Mouse (Mus musculus): ENCODE measurements around the gene Cntrob. TPM values are rescaled to one million over a fixed set of nuclear protein-coding genes. Genes with fewer than 3 reads are reported as not detected.

Gene Cntrob
- total RNA-seq (2021): 10.3 and 13.3 TPM in 2 replicates
- long read RNA-seq, partial matches to known transcripts: 3 of 18 reads
- long read RNA-seq, other reads (novel, unspliced or antisense): 10 of 18 reads

- peak; percentile 99 for DNase-seq
These were observed at the start of gene Cntrob, which contains the start of gene Trappc1 for GRCm38 (mm10) chr11:69323667-69324111. Gene Cntrob, minus strand, starts transcription at chr11:69323775. Gene Trappc1, plus strand, starts transcription at chr11:69323980.

- DNase-seq: no peak
These were observed 49.2 kb upstream of the Cntrob start for GRCm38 (mm10) chr11:69372780-69373170.

GRCm38 (mm10) chr11:69372056-69372779 is 48.6 kb upstream of the Cntrob start:
- DNase-seq: no peak

- no peak for DNase-seq
These were observed 48.0 kb upstream of the Cntrob start for GRCm38 (mm10) chr11:69371601-69372000.

- DNase-seq: no peak
These were observed 47.2 kb upstream of the Cntrob start for GRCm38 (mm10) chr11:69370817-69371215.

- no peak for DNase-seq
These were observed 46.6 kb upstream of the Cntrob start for GRCm38 (mm10) chr11:69369990-69370816.

GRCm38 (mm10) chr11:69369215-69369989 is 45.8 kb upstream of the Cntrob start, which contains the start of gene Chd3:
Gene Chd3, minus strand, starts transcription at chr11:69369406.
- DNase-seq: no peak

- DNase-seq: peak; percentile 59
These were observed 45.0 kb upstream of the Cntrob start for GRCm38 (mm10) chr11:69368356-69369214.

GRCm38 (mm10) chr11:69367616-69368355 is 44.2 kb upstream of the Cntrob start:
- DNase-seq: no peak

GRCm38 (mm10) chr11:69366855-69367615 is 43.5 kb upstream of the Cntrob start:
- DNase-seq: no peak

- peak; percentile 97 for DNase-seq
These were observed 42.7 kb upstream of the Cntrob start for GRCm38 (mm10) chr11:69366157-69366854.

GRCm38 (mm10) chr11:69365722-69366121 is 42.1 kb upstream of the Cntrob start:
- no peak for DNase-seq

GRCm38 (mm10) chr11:69364910-69365309 is 41.3 kb upstream of the Cntrob start:
- peak; percentile 99 for DNase-seq

- no peak for DNase-seq
These were observed 40.8 kb upstream of the Cntrob start for GRCm38 (mm10) chr11:69364376-69364775.

- no peak for DNase-seq
These were observed 38.9 kb upstream of the Cntrob start for GRCm38 (mm10) chr11:69362479-69362878.

GRCm38 (mm10) chr11:69362021-69362420 is 38.4 kb upstream of the Cntrob start:
- no peak for DNase-seq

GRCm38 (mm10) chr11:69357690-69358089 is 34.1 kb upstream of the Cntrob start:
- no peak for DNase-seq

GRCm38 (mm10) chr11:69356544-69356943 is 33.0 kb upstream of the Cntrob start:
- no peak for DNase-seq

- DNase-seq: no peak
These were observed 22.9 kb upstream of the Cntrob start for GRCm38 (mm10) chr11:69346441-69346840.

All from adrenal gland, postnatal 25 days (tissue).